Mouse (Mus musculus) thymus, postnatal 25 days (tissue): ENCODE data around the gene Htr7.

Source experiments
- DNase-seq: peaks from one replicate; pipeline ENCODE4 v3.0.0; 2022

Htr7 gene

DNA sequence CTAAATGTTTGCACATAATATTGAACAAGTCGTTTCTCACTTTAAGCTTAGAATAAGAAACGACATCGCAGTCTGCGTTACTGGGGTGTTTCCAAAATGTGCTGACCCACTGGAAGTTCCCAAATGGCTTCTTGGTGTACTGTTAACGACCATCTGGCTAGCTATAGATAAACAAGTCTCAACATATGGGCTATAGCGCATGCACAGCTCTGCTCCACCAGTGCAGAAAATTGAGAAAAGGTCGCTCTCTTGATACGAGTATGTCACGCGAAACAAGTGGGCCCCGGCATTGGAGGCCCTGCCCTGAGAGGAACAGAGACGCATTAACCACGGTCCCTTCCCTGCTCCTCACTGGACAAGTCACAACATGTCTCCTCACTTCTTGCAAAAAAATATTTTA, 101.6 kb downstream of the Htr7 start:
- no peak for DNase-seq

DNA sequence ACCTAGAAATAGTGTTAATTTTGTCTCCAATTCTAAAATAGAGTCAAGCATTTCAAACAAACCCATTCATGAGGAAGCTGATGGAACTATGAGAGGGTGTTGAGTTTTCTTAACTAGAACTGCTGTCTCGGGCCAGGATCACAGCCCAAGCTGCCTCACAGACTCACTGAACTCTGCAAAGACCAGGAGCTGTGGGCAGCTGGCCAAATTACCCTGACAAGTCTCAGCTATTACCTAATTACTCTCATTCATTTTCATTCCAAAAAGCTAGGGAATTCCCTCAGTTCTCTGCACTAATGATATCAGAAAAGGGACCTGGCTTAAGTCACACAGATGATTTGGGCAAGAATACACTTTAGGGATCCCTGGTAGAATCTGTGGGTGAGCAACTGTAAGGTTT, 107.4 kb downstream of the Htr7 start:
- no peak for DNase-seq

DNA sequence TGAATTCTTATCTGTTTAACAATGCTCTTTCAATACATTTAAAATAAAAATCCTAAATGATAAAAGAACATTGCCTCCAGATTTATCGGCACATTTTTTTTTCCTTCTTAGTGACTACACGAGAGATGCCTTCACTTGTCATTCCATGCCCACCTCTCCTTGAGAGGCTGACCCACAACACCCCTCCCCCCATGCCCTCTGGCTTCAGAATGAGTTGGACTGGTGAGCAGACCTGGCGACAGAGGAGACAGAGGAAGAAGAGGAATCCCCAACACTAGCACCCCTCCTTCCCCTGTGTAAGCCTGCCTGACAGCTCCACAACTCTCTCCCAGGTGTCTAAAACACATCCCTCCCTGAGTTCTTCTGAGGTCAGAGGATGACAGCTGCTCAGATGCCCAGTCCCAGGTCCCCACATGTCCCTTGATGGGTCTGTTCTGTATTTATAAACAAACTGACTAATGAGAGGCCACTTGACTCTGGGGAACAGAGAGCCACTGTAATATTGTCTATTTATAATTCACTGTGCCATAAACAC, 132.3 kb downstream of the Htr7 start:
- DNase-seq: no peak

DNA sequence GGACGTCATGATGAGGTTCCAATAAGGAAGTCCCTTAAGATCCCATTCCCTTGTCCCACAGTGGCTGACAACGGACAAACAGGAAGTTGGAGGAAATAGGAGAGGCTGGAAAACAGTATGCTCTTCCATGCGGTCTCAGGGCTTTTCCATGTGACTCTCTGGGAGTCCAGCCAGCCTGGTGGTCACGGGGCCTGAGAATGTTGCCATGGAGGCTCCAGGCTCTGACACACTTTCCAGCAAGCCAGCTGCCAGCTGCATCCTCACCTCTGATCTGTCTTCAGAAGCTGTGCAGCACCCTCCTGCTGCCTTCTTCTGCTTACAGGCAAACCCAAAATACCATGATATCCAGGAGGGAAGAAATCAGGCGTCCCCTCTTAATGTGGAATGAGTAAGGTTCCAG, 132.9 kb downstream of the Htr7 start:
- DNase-seq: no peak
